Mouse (Mus musculus): ENCODE data around the gene Tom1l1.
A peak's percentile ranks its signal among the peaks of the same experiment; 100 is the strongest.

Gene Tom1l1

DNA sequence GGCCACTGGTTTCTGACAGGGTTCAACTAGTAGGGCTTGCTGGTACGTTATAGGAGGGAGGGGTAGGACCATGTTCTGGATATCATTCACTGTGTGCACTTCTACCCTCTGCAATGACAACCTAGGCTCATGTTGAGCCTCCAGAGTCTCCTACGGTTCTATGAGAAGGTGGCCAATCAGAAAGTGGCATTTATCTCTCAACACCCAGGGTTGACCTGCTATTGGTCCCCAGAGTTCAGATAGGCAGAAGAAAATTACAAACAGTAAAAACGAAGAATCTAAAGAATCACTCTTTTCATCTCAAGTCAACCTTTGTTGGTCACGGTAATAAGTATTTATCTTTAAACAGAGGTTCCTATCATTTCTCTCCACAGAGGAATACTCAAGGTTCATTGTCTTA is 21.2 kb downstream of the Tom1l1 start:
- no peak for DNase-seq

DNA sequence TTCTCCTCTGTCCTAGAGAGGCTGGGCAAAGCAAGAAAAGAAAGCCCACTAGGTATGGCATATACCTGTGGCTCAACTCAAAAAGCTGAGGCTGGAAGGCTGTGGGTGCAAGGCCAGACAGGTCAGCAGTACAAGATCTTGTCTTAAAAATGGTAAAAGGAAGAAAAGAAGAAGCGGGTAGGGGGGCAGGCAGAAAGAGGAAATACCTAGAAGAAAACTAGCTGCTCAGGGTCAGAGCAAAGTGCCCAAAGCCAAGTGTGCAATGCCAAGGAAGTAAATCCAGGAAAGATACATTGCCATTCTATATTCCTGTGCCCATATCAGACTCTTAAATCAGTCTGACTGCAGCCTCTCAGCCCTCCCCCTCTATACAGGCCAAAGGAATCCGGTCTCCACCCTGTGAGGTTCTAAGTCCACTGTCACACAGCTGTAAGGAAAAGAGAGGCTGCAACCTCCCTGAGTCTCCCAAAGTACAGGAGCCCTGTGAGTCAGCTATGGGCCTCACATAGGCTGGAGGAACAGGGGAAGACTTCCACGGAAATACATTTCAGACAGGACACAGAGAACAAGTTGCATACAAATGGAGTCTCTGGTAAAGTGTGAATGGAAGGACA is 21.9 kb downstream of the Tom1l1 start:
- DNase-seq = no peak

DNA sequence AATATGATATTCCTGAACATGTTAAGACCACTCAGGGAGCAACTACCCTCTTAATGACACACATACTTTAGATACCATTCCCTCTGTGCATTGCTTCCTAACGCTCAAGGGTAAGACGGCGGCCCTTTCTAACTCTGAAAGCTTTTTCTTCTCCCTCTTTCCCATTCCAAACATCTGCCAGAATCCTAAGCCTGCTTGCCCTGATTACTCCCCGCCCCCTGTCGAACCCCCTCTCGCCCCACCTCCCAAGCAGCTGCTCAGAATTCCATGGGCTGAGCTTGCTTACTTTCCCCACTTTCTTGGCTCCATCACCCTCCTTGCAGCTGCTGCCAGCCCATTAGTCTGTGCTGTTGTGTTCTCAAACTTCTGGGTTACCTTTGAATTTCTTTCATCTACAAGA is 23.0 kb downstream of the Tom1l1 start:
- no peak for DNase-seq

DNA sequence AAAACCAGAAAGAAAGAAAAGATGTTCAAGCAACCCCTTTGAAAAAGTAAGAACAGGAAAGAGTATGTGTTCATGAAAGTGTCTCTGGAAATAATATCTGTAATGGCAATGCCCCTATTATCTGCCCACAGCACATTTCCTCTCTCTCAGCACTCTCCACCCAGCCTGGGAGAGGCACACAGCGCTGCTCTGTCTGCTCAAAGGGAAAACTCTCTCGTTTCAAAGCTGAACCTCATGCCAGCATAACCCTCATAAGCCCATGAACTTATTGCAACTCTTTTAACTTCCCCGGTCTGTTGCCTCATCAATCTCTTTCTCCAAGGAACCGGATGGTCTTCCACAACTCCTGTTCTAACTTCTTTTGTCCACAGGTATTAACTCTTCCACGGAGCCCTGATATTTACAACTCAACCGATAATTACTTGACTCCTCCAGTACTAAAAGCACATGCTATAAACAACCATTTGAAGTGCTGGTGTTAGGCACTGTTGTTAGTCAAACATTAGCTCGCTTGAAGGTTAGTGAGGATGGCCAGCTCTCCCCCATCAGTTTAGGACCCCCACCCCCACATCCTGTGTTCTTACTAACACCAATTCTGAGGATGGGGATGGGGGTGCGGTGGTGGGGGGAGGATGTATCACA is 23.7 kb downstream of the Tom1l1 start:
- DNase-seq = no peak

DNA sequence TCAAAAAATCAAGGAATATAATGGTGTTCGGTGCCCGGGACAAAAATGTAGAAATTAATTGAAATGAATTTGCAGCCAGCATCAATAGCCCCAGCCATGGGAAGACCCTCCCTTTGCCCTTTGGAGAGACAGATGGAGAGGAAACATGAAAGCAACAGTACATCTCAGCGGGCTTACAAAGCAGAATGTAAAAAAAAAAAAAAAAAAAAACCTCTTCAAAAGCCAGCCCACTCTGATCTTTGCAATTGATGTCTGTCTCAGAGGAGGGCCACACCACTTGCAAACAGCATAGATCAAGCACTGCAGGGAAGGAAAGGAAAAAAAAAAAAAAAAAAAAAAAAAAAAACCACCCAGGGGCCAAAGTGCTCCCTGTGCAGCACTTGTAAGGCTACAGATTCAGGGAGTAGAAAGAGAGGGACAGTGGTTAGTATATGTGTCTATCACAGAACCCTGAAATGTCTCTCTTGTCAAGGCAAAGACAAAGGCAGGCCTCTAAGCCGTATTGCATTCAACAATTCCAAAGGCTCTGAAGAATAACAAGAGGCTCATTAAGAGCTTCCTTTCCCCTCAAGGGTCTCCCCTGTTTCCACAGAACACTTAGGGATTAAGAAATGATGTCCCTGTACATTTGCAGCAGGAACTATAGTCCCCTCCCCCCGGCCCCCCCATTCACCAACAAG is 24.4 kb downstream of the Tom1l1 start:
- no peak for DNase-seq

DNA sequence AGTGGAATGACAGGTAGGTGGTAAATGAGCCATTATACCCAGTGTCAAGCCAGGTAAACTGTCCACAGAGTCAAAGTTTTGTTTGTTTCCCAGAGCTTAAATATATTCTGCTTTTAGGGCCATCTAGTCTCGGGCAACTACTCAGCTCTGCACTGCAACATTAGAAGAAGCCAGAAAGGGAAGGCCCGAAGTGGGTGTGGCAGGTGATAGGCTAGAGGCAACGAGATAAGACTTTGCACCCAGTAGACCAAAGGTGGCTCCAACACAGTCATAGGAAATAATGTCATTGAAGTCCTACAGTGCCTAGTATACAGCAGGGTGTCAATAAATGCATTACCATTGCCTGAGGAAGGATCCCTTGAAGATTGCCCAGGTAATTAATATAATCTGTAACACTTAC is 25.1 kb downstream of the Tom1l1 start:
- DNase-seq = no peak

DNA sequence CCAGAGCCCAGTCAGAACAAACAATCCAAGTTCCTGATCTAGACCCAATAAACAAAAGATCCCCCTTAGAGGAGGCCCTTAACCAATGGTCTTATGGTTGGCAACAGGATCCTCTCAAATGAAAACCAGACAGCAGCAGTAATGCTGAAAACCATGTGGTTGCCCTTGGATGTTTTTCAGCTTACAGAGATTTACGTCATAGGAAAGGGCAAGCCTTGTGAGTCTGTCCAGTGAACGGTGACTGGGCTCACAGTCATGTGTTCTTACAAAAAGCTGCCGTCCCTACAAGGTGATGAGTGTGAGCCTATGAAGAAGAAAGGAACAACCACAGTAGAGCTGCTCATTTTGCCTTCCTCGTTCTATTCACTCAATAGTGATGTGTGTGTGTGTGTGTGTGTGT is 27.5 kb downstream of the Tom1l1 start:
- no peak for DNase-seq

DNA sequence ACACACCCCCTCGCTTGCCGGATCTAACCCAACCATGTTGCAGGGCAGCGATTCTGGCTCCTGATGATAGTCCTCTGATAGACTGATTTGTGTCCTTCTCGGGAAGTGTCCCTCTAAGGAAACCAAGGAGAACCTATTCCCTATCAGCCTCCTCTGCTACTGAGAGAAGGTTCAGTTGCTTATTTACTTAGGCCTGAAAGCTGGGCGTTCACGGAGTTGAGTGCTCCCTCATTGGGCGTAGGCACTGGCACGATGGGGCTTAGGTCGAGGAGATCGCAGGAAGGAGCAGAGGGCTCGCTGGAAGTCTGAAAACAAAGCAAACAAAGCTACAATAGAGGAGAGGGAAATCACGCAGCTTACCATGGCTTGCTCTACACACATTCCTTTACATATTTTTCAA is 30.6 kb downstream of the Tom1l1 start:
- no peak for DNase-seq

DNA sequence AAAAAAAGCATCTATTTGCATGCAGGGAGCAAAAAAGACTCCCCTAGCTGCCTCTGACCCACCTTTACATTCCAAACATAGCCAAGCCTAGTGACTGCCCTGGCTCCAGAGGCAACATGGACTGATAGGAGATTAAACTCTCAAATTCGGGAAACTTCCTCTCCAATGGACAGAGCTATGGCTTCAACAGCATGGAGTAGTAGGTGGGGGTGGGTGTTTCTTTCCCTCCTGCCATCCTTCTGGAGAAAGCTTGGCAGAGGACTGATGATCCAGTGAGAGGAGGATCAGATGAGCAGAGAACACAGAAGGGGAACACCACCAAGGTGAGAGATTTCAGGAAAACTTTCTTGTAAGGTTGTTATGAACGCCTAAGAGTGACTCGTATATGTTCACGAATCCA is 35.6 kb downstream of the Tom1l1 start:
- no peak for DNase-seq

DNA sequence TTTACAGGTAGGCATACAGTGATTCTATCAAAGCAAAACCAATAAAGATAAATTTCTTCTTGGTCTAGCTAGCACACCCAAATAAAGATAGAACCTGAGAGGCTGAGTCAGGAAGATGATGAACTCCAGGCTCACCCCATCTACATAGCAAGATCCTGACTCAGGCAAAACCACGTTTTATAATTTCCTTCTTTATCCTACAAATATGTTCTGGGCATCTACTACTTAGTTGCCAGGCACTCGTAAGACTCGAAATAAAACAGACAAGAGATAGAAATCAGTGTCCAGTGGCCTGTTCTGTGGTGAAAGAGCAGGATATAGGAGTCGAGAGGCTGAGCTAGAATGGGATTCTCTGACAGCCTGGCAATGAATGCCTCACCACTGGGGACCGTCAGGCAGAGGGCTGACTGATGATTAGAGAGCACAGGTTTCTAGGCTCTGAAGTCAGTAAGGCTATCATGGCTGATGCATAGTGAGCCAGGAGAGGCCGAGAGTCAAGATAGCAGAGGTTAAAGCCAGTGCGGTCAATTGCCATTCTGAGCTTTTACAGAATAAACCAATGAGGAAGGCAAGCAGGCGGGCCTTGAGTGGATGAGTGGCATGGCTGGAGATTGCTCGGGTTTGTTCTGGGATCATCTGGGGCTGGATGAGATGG is 37.8 kb downstream of the Tom1l1 start:
- DNase-seq = no peak

DNA sequence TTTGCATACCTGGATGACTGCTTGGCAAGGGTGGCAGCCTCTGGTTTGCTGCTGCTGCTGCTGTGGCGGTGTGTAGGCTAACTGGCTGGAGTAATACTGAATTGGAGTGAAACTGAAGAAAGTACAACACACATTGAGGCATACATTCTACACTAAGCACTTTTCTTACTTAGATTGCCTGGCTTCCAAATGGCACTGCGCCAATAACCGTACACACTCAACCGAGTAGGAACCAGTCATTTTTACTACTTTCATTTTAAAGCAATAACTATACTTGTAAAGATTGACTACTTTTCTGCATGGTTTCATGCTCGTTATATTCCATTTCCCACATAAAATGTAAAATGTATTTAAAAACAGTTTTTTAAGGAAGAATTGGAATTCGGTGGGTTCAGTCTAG is 38.4 kb downstream of the Tom1l1 start:
- DNase-seq = no peak

DNA sequence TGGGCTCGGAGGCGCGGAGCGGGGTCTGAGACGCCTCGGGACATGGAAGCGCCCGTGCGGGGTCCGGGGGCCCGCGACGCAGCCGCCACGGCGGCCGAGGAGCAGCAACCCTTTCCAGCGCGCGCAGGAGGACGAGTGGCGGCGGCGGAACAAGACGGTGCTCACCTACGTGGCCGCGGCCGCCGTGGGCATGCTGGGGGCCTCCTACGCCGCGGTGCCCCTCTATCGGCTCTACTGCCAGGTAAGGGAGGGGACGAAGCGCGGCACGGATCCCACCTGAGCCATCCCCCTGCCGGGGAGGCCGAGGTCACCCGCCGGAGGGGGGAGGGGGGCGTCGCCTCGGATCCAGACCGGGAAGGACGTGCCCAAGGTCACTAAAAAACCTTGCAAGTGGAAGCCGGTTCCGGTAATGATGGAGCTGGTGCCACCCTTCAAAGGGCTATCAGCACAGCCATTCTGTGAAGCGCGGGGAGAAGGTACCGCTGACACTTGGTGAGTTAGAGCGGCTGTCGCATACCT is 49.8 kb downstream of the Tom1l1 start:
- DNase-seq = peak; percentile 43

DNA sequence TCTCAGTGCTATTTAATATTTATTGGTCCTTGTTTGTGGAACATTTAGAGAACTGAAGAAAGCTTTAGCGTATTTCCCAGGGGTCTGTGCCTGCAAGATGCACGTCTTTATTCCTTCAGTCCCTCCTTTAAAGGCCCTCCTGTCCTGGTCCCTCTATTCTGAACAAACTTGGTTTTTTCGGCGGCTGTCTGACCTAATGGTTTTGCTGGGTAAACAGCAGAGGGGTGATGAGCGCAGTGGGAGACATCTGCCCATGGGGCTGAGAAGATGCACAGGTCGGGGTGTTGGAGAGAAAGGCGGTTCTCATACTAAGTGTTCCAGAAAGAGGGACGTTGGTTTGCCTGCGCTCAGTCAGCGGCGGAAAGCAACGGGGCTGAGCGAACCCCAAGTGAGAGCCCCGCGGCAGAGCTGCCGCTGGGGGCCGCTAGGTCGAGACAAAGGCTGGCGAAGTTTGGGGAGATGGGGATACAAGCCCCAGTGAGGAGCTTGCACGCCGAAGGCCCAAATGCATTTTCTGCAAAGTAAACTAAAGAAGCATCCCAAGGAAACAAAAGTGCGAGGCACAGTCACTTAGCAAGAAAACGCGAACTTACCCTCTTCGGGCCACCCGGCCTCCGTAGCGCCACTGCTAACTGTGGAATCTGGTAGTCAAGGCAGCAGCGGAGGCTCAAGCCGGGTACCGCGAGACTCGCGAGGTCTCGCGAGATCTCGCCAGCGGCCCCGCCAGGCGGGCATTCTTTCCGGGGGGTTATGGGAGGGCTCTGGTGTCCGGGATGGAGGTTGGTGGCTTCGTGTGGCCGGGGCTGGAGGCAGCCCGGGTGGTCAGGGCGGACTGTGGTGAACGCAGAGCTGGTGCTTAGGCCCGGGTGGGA is 50.5 kb downstream of the Tom1l1 start, which contains the start of the genes Stxbp4 and Cox11:
Gene Stxbp4, minus strand, starts transcription at position 645 of the 872 bp plus-strand sequence.
Gene Cox11, plus strand, starts transcription at position 734 of the 872 bp plus-strand sequence.
- DNase-seq = peak; percentile 90

DNA sequence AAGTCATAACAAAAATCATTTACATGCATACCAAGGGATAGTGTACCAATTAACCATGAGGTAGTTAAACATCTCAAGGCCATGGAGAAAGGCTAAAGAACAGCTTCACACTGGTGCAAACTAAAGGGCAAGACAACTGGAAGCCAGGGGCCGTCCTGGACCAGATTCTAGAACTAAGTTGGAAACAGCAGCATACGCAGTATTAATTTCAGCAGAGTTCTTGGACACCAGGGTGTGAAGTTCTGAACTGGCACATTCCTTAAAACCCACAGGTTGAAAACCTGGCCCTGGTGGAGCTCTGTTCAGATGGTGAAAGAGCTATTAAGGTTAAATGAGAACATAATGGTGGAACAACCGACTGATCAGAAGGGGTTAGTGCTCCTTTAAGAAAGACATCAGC is 53.5 kb downstream of the Tom1l1 start:
- DNase-seq = no peak

DNA sequence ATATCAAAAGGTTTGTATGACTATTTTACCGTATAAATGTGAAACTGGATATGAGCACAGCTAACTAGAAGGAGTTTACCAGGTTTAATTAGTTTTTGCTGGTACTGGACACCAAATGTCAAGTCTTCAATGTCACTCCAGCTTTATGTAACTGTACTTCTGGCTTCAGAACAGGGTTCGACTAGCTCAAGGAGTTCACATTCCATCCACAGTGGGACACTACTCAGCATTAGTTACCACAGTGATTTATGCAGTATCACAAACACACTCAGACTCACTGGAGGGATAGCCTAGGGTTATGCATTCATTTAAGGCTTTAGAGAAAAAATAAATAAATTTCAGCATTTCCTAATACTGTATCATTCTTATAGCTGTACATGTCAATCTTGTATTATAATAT is 55.7 kb downstream of the Tom1l1 start:
- no peak for DNase-seq

DNA sequence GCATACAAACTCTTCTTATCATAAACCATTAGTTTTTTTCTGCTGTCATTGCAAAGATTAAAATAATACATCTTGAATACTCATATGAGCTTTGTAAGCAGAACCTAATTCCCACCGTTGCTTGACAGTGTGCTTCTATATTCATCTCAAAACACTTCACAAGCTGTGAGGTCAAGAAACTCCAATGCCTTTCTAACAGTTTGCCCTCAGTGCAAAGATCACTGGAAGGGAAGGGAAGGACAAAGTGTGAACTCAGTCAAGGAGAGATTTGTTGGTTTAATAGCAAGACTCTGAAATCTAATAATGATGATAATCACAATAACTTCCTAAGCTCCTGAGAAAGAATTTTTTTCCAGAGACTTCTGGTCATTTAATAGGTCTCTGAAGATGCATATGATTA is 60.4 kb downstream of the Tom1l1 start:
- no peak for DNase-seq

DNA sequence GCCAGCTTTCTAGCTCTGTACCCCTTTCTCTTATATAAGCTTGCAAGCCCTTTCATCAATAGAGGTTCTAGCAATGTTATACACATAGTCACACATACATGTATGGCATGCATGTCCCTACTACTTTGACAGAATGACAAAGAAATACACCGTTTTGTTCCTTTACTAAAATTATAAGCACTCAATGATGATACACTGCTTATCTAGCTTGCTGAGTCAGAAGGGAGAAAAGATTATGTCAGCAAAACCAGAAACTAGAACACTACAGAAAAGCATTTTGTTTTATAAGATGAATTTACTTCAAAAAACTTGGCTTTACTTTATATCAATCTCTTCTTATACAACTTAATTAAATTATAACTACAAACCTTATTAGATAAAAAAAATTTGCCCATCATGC is 63.0 kb downstream of the Tom1l1 start:
- DNase-seq = no peak

DNA sequence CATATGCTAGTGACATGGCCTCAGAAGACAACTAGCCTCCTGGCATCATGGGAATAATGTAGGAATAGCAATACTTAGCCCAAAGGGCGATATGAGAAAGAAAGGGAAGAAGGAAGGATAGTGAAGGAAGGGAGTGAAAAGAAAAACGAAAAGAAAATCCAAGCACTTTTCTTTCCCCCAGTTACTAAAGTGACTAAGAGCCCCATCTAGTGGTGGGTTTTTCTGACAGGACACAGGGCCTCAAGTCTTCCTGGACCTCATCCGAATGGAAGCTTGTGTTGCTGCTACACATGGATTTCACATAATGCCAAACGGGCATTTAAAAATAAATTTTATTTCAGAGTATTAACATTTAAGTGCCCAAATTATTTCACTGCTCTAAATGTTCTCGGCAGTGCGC is 64.7 kb downstream of the Tom1l1 start:
- DNase-seq = no peak

DNA sequence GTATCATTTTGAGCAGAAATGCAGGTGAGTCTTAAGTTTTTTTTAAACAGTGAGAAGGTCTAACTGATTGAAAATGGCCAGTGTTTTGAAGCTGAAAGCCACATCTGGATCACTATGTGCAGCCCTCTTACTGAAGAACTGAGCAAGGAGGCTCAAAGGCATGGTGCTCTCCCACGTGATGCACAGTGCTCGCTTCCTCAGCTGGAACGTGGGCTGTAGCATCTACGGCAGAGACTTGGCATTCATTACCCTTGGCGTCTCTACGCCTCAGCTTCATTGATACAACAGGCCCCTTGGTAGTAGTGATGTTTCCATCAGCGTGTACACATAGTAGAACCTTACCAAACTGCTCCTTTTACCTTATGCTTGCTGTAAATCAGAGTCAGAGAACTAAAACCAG is 65.7 kb downstream of the Tom1l1 start:
- no peak for DNase-seq

DNA sequence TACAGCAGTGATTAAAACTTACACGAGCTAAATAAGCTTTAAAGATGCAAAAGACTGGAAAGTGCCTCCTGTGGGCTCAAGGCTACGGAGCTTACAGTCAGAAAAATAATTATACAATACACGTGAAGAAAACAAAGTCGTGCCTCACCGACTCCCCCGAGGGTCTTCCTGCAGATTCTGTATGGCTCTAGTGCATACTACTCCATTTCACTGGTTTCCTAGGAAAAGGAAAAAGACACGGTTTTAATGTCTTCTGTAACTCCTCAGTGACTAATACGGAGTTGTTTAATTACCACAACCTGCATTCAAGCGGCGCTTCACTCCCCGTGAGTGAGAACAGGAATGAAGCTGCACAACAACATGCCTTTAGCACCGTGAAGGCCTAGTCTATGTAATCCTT is 66.1 kb downstream of the Tom1l1 start:
- DNase-seq = no peak

DNA sequence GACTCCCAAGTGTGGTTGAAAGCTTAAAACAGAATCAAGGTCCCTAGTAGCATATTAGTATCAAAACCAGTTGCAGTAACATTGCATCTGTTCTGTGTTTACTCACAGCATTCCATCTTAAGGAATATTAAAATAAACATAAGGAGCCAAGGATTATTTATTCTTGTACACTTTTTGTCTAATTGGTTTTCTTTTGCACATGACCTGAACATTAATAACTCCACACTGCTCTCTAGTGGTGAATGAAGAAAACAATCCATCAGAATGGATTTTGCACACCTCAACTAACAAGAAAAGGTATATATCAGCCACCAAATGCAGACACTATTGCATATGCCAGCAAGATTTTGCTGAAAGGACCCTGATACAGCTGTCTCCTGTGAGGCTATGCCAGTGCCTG is 71.7 kb downstream of the Tom1l1 start:
- no peak for DNase-seq

DNA sequence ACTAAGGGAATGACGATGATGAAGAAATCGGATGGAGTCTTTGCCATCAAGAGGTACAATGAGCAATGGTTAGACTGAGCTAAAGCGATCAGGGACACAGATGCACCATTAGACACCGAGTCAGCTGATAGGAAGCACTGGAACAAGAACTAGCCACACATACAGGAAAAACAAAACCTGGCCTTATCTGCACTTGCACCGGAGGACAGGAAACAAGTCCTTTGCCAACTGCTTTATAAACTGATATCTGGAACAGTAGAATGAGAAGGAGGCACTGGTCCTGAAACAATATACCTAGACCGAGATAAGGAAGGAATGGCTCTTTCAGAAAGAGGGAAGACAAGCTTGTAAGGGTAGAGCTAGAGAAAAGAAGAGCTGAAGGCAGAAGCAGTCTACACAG is 73.4 kb downstream of the Tom1l1 start:
- no peak for DNase-seq

DNA sequence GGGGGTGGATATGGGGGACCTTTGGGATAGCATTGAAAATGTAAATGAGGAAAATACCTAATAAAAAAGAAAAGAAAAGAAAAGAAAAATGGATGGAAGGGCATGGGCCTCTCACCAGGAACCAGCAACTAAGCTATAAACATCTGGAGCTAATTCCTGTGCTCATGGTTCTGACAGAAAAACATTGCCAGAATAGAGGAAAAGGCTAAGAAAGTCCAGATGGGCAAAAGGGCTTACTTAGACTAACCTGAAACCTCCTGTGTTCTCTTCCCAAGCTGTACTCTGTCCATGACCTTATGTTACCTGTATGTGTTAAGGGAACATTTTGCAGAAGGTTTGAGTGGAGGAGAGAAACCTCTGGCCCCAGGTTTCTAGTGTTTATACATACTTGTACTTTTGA is 76.0 kb downstream of the Tom1l1 start:
- no peak for DNase-seq
